Mouse (Mus musculus) left cerebral cortex, postnatal 14 days (tissue): ENCODE measurements at regions not wholly inside any gene's neighbourhood (a gene's known extent, or its start where the extent isn't known, plus 50 kb on each side); places are given as distances from the start of the nearest gene placed in this dataset.

ENCODE experiments used
- DNase-seq, 2 experiments: peaks; one replicate each; pipeline ENCODE4 v3.0.0; 2021 to 2022; ENCODE audit warnings: low spot score in 2 of 2, mixed read lengths in 1 of 2
- intact Hi-C: fragments of 180-260 bp; cut with DNase I; formaldehyde crosslinking; loops from one replicate; pipeline ENCODE4 v1.15.1; 2025

- DNase-seq = no peak
- intact Hi-C loops = no loop called here
These were observed 672.2 kb downstream of the Efnb2 start for GRCm38 (mm10) chr8:7988820-7989219.

- intact Hi-C loops = no loop called here
- no peak for DNase-seq
These were observed 684.0 kb downstream of the Efnb2 start for GRCm38 (mm10) chr8:7977020-7977419.

- DNase-seq = no peak
- intact Hi-C loops = no loop called here
These were observed 687.3 kb downstream of the Efnb2 start for GRCm38 (mm10) chr8:7973791-7974190.

GRCm38 (mm10) chr8:7964276-7964675 lies 696.8 kb downstream of the Efnb2 start:
- intact Hi-C loops = no loop called here
- DNase-seq = no peak

- intact Hi-C loops = no loop called here
- DNase-seq = no peak
These were observed 704.3 kb downstream of the Efnb2 start for GRCm38 (mm10) chr8:7956745-7957144.

GRCm38 (mm10) chr8:7954851-7955250 lies 706.2 kb downstream of the Efnb2 start:
- intact Hi-C loops = no loop called here
- no peak for DNase-seq

GRCm38 (mm10) chr8:7945966-7946775 lies 714.9 kb downstream of the Efnb2 start:
- intact Hi-C loops = no loop called here
- DNase-seq = no peak

GRCm38 (mm10) chr8:7936596-7936995 lies 724.4 kb downstream of the Efnb2 start:
- intact Hi-C loops = no loop called here
- no peak for DNase-seq

- intact Hi-C loops = no loop called here
- DNase-seq = no peak
These were observed 741.6 kb downstream of the Efnb2 start for GRCm38 (mm10) chr8:7919416-7919815.

- intact Hi-C loops = no loop called here
These were observed 766.7 kb downstream of the Efnb2 start for GRCm38 (mm10) chr8:7894338-7894737.

GRCm38 (mm10) chr8:7853169-7853568 lies 807.9 kb downstream of the Efnb2 start:
- intact Hi-C loops = no loop called here
- peak in 1 of 2 experiments; percentile 13 for DNase-seq

More at GRCm38 (mm10) chr8:7894338-7894737, 766.7 kb downstream of the Efnb2 start:
- DNase-seq = no peak

- DNase-seq = no peak
- intact Hi-C loops = no loop called here
These were observed 810.5 kb downstream of the Efnb2 start for GRCm38 (mm10) chr8:7850573-7850972.

GRCm38 (mm10) chr8:7831948-7832347 lies 829.1 kb downstream of the Efnb2 start:
- intact Hi-C loops = no loop called here
- no peak for DNase-seq

GRCm38 (mm10) chr8:7827811-7828210 lies 833.2 kb downstream of the Efnb2 start:
- DNase-seq = no peak

GRCm38 (mm10) chr8:7808395-7808794 lies 852.6 kb downstream of the Efnb2 start:
- intact Hi-C loops = no loop called here
- DNase-seq = no peak

More at GRCm38 (mm10) chr8:7827811-7828210, 833.2 kb downstream of the Efnb2 start:
- intact Hi-C loops = no loop called here

GRCm38 (mm10) chr8:7799221-7799620 lies 861.8 kb downstream of the Efnb2 start:
- no peak for DNase-seq
- intact Hi-C loops = no loop called here

GRCm38 (mm10) chr8:7796156-7796555 lies 864.9 kb downstream of the Efnb2 start:
- DNase-seq = no peak
- intact Hi-C loops = no loop called here

GRCm38 (mm10) chr8:7763820-7764219 lies 897.2 kb downstream of the Efnb2 start:
- intact Hi-C loops = no loop called here
- no peak for DNase-seq

- intact Hi-C loops = no loop called here
- peak in 1 of 2 experiments; percentile 14 for DNase-seq
These were observed 900.1 kb downstream of the Efnb2 start for GRCm38 (mm10) chr8:7760987-7761386.

GRCm38 (mm10) chr8:7732726-7733125 lies 928.3 kb downstream of the Efnb2 start:
- intact Hi-C loops = no loop called here
- no peak for DNase-seq

- intact Hi-C loops = no loop called here
- peak in 1 of 2 experiments; percentile 35 for DNase-seq
These were observed 939.2 kb downstream of the Efnb2 start for GRCm38 (mm10) chr8:7721880-7722279.
